Mouse (Mus musculus) spleen, postnatal 36 days (tissue): ENCODE measurements around the gene Insl3.
A peak's percentile ranks its signal among the peaks of the same experiment; 100 is the strongest.

Source experiments
- DNase-seq, 2 experiments: peaks; one replicate each; pipeline ENCODE4 v3.0.0; 2022; ENCODE audit warnings: low spot score in 2 of 2, mixed read lengths in 1 of 2

The Insl3 gene

DNA sequence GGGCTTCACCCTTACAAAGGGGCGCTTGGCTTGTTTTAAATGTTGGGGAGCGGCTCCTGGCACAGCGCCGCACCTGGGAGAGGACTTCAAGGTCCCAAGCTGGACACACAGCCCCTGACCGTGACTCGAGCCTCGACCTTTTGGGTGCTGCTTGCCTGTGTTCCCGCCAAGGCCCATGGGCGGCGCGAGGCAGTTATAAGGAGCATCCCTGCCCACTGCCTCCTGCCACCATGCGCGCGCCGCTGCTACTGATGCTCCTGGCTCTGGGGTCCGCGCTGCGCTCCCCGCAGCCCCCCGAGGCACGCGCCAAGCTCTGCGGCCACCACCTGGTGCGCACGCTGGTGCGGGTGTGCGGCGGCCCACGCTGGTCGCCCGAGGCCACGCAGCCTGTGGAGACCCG lies at the start of gene Insl3:
Gene Insl3 (plus strand): TSS at position 187 of the 400 bp plus-strand sequence.
- DNase-seq: no peak

DNA sequence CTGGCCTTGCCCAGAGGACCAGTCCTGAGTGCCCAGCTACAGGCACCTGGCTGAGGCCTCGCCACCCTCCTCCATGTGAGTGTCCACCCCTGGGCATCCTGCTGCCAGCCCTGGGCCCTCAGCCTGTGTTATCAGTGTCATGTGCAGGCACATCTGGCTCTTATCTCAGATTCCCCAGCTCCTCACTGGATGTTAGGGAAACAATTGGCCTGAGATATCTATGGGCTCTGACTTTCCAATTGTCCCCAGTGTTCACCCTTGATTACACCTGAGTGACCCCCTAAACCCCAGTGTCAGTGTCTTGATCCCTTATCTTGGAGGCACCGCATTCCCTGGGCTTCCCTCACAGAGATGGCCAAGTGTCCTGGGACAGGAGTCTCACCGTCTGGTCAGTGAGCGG lies 49.7 kb upstream of the Insl3 start:
- no peak for DNase-seq

DNA sequence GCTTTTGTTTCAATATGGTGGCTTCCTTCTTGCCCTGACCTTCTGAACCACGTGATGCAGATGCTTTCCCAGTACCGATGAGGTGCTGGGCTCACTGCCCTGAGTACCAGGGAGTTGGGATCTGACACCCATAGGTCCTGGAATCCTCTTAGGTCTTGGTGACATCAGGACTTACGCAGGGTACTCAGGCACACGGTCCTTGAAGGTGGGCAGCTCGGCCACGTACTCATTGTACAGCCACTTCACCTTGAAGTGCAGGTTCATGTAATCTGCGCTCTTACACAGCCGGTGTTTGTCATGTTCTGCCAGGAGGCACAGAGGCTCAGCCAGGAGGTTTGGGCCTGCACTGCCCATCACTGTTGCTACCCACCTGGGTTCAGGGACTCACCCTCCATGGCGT lies 43.5 kb upstream of the Insl3 start:
- DNase-seq: no peak

- no peak for DNase-seq
These were observed 34.4 kb upstream of the Insl3 start for GRCm38 (mm10) chr8:71654600-71654999.

DNA sequence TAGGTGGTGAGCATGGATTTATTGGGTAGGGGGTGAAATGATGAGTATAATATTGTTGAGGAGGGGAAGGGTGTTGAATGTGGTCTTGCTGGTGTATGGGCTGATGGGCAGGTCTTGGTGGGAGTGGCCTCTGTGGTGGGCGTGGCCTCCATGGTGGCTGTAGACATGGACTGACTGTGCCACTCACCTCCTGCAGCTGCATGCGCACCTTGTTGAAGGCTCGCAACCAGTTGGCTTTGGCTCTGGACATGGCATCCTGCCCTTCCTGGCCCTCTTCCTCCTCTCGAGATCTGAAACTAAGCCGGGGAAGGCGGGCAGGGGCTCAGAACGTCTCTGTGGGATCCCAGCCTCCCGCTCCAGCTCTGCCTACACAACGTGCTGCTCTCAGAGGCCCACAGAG lies 31.2 kb upstream of the Insl3 start:
- no peak for DNase-seq

- DNase-seq: no peak
These were observed 30.4 kb upstream of the Insl3 start for GRCm38 (mm10) chr8:71658515-71659049.

- DNase-seq: no peak
These were observed 29.3 kb upstream of the Insl3 start for GRCm38 (mm10) chr8:71659751-71660150.

GRCm38 (mm10) chr8:71660325-71661120 lies 28.5 kb upstream of the Insl3 start:
- DNase-seq: peak; percentile 68 to 76

DNA sequence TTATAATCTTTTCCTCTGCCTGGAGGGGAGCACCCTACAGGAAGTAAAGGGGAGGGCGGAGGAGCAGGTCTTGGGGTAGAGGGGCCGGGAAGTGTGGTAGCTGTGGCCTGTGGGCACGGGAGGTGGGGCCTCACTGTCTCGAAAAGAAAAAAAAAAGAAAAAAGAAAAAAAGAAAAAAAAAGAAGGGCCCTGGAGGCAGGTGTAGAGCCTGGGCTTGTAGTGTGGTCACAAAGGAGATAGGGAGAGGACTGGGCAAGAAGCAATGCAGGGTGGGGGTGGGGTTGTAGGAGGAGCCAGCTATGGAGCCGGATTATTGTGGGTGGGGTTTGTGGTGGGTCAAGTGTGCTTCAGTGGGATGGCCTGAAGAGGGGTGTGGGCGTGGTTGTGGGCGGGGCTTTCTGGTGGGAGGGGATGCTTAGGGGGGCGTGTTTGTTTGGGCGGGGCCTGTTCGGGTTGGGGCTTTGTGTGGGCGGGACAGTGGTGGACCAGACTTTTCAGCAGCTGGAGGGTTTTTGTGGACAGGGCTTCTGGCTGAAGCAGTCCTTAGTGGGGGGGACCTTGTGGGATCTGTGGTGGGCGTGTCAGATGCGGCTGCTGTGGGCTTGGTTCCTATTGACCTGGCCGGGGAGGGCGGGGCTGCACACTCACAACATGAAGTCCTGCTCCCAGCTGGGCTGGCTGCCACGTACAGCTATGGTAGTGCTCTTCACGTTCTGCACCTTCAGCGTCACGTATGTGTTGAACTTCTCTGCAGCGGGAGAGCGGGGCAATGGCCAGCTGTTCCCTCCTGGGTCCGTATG lies 23.5 kb upstream of the Insl3 start:
- peak; percentile 53 to 64 for DNase-seq

DNA sequence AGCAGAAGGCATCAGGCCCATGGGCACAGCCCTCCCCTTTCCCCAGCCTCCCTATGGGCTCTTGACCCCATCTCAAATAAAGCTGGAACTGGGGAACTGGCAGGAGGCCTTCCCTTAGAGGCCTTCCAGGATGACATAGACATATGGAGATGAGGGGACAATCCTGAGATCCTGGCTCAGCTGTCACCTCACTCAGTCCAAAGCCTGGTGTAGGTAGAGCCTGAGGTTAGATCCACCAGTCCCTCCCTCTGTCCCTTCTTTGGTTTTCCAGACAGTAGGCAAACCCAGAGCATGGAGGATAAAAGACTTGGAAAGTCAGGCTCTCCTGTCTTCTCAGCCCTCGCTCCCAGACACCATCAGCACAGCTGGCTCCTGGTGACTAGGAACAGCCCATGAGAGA lies 22.2 kb upstream of the Insl3 start:
- no peak for DNase-seq

DNA sequence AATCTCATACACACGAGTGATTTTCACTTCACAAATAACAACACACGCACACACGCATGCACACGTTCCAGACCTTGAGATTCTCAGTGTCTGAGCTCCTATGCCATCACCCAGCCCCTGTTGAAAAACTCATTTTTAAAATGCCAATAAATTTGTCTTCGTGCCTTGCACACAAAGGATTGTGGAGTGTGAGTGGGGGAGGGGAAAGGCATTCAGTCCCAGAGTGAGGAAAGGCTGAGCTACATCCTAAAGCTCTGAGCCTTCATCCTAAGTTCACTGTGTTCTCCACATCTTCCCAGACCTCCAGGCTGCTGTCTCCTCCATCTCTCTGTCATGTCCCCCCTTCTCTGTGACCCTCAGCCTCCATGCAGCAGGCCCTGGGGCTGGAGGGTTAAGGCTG lies 21.8 kb upstream of the Insl3 start:
- no peak for DNase-seq

DNA sequence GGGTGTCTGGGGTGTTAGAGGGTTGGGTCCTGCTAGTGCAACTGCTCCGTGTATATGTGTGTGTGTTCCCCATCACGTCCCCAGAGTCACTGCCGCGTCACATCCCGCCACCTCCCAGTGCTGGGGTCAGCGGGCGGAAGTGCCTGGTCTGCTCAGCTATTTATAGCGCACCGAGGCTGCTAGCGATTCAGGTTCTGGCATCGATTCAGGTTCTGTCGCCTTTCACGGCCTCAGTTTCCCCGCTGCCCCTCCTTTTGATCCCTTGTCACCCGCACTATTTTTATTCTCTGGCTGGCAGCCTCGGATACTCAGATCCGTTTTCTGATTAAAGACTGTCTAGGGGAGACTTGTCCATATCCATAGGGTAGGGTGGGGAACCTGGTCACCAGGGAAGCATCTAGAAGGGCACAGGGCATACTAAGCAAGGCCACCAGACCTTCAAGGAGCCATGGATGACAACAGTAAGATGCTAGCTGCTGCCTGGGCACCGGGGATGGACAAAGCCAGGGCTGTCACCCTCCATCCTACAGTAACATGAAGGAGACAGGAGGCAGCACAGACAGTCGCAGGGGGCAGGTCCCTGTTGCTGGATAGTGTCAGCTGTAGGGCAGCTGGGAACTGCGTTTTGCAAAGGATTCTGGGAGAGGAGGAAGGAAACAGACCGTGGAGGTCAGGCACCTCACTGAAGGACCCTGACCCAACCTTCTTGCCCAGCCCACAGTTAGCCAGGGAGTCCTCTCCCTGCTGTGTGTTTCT lies 20.6 kb upstream of the Insl3 start:
- DNase-seq: peak; percentile 61 to 65

DNA sequence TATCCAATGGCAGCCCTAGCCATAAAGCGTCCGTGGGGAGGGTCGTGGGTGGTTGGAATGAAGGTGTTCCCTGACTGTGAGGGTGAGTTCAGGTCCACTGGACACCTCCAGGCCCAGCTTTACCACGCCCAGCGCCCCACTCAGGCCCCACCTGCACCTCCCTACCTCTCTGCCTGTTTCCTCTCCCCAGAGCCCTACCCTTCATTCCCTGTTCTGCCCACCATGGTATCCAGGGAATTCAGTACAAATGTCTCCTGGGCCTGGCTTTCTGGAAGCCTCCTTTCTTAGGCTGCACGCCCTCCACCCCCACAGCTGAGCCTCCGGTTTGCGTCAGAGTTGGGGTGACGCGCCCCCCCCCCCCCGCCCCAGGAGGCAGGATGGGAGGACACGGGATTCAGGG lies 18.8 kb upstream of the Insl3 start:
- no peak for DNase-seq

- DNase-seq: peak in 1 of 2 experiments; percentile 35
These were observed 18.1 kb upstream of the Insl3 start for GRCm38 (mm10) chr8:71670621-71671548.

DNA sequence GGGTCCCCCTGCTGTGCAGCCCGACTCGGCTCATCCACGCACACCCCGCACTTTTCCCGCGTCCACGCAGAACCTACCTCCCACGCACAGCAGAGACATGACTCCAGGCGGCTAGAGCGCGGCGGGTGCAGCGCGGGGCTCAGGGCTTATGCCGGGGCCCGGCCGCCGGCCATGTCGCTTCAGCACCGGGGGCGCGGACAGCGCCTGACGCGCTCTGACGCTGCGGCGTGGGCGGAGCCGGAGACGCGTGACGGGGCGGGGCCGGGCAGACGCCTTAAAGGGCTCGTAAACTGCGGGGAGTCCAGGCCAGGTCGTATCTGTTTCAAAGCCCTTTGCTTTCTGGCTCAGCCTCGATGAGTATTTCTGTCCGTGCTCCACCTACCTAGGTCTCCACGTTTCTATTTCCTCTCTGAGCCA lies 17.5 kb upstream of the Insl3 start, which contains the start of gene Unc13a:
Gene Unc13a (minus strand): TSS at position 209 of the 417 bp plus-strand sequence.
- DNase-seq: peak; percentile 82 to 87

GRCm38 (mm10) chr8:71672168-71672735 lies 16.8 kb upstream of the Insl3 start:
- DNase-seq: no peak

DNA sequence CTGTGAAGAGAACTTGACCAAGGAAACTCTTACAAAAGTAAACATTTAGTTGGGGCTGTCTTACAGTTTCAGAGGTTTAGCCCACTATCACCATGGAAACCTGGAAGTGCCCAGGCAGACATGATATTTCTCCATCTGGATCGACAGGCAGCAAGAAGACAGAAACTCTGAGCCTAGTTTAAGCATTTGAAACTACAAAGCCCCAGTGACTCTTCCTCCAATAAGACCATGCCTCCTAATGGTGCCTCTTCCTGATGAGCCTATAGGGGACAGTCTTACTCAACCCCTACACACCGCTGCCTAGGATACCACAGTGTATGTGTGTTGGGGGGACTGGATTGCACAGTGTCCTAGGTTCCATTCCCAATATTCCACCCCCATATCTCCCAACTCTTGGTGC lies 14.9 kb upstream of the Insl3 start:
- no peak for DNase-seq

GRCm38 (mm10) chr8:71675456-71676019 lies 13.5 kb upstream of the Insl3 start:
- DNase-seq: no peak

DNA sequence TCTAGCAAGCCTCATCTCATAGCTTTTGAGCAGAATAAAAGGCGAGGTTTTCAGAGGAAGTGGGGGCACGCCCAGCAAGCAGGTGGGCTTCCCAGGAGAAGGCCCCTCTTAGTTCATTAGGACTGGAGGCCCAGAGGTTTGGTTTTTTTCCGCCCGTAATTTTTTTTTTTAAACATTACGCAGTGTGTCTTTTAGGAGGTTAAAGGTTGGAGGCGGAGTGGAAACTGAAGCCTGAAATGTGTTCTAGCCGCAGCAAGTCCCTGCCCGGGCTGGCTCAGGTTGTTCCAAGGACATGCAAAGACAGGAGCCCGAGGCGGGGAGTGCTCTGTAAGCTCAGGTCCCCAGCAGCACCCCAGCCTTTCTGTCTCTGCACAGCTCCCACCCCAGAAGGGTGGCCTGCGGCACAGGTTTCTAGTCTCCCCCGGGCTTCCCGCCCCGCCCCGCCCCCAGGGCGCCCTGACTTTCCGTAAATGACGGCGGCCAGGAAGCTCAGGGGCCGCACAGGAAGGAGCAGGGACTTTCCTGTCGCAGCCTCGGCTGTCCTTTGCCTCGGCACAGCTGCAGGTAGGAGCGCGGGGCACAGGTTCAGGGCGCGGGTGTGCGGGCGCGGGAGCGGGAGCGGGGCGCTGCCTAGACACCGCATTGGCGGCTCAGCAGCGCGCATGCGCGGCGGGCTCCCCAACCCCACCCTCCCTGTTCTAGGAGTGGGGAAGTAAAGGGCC lies 12.8 kb upstream of the Insl3 start, which contains the start of gene Jak3:
Gene Jak3 (plus strand): TSS at position 277 of the 722 bp plus-strand sequence.
- peak; percentile 68 to 70 for DNase-seq
